Mouse (Mus musculus): ENCODE data around the gene Dlg2. TPM values are rescaled to one million over a fixed set of nuclear protein-coding genes. Genes with fewer than 3 reads are reported as not detected.

Dlg2 gene
- polyA plus RNA-seq, 1 experiment from 2014 or later = 8.1 TPM

DNA sequence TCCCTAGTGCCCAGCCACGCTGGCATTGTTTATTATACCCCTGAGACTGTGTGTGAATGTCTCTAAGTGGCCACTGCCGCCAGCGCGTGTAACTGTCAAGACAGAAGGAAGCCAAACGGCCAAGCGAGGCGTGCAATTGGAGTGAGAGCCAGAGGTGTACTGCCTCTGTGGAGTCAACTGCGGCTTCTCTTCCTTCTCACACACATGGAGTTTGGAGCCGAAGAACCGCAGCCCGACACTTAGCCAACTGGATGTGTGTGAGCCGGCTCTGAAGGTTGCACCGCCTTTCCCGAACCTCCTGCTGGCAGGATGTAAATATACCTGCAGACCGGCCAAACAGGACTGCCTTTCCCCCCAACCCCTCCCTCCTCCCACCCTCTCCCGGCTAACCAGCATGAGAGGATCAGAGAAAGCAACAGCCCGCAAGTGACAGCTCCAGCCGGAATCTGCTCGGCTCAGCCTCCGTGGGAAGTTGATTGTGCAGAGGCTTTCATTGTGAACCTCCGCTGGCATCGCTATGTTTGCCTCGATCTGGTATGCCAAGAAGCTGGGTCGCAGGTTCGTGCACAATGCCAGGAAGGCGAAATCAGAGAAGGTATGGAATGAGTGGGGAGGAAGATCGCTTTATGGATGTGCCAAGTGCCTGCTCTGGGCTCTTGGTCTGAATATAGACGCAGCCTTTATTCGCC lies 1066.3 kb downstream of the Dlg2 start:
- Histone ChIP-seq H3K27ac (no peak overlapping the region), H3K4me3 (peak overlapping the region; percentile 34), H3K36me3 (no peaks in the 10 kb centered on the region), H3K4me2 (replicated peaks) (peak overlapping the region; percentile 64), H3K9me3 (no peaks in the 10 kb centered on the region), H3K4me1 (peaks cover 4% of the 10 kb centered on the region), H3K27me3 (replicated peaks) (no peaks in the 10 kb centered on the region), H3K9ac (peak overlapping the region; percentile 45)
- 2% methylated on average over 29 of the region's 29 CpGs for WGBS
- ATAC-seq (ENCODE audit: low FRiP score, low read depth) = peak; percentile 61

DNA sequence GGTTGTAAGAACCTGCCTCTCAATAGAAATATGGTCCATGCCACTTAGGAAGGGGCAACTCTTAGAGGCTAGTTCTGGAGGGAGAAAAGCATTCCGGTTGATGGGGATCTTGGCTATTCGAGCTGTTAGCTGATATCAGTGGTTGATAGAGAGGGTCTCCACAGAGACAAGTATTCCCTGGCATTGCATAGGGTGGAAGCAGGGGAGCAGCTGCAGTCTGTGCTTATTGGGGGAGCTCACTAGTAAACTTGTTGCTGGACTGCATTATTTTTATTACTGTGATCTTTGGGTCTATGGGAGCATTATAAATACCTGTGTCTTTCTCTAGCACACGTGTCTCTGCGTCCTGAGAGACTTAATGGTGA lies 1066.8 kb downstream of the Dlg2 start:
- Histone ChIP-seq H3K27ac (no peak overlapping the region), H3K4me1 (peaks cover 4% of the 10 kb centered on the region), H3K4me2 (replicated peaks) (peak overlapping the region; percentile 64), H3K27me3 (replicated peaks) (no peaks in the 10 kb centered on the region), H3K9ac (peak overlapping the region; percentile 45; the same call in 1 of the 2 replicates), H3K9me3 (no peaks in the 10 kb centered on the region), H3K36me3 (no peaks in the 10 kb centered on the region), H3K4me3 (peak overlapping the region; percentile 34)
- ATAC-seq (ENCODE audit: low FRiP score, low read depth) = no peak; the same call in 1 of the 2 replicates
- WGBS = 46% methylated on average over 4 of the region's 4 CpGs

DNA sequence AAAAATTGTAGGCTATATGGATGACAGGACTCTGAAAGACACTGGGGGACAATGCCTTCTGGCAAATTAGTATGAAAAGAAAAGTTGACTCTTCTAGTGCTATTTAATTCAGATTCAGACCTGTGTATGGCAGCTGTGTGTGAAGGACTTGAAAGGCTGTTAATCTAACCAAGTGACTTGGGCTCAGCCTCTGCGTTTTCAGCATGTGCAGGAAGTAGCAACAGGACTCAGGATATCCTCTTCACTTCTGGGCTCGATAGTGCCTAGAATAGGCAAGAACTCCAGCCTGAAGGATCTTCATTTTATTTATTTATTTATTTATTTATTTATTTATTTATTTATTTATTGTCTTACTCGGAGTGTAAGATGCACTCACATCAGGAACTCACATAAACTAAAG lies 1068.1 kb downstream of the Dlg2 start:
- H3K4me1 ChIP-seq = peaks cover 4% of the 10 kb centered on the region
- no peaks in the 10 kb centered on the region for H3K27me3 ChIP-seq (replicated peaks)
- no peak overlapping the region for H3K27ac ChIP-seq
- no peak for ATAC-seq (ENCODE audit: low FRiP score, low read depth)
- WGBS = 75% methylated on average over 3 of the region's 3 CpGs
- no peaks in the 10 kb centered on the region for H3K9me3 ChIP-seq
- H3K9ac ChIP-seq = no peak overlapping the region
- no peak overlapping the region for H3K4me2 ChIP-seq (replicated peaks)
- no peak overlapping the region for H3K4me3 ChIP-seq
- no peaks in the 10 kb centered on the region for H3K36me3 ChIP-seq

DNA sequence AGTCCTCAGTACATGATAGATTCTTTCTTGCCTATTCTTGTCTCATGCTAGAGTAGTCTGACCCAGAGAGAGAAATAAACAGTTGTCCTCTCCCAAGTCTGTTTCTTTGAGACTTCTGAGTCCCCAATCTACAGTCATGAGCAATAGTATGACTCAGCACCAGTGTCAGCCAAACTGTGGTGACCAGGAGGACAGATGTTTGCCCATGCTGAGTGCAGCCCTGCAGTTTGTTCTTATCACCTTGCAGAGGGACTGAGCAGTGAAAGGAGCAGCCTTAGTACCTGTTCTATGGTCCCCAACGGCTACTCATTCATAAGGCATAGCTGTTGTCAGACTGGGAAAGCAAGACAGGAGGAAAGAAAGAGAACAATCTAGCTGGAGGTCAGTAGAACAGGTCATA lies 1072.3 kb downstream of the Dlg2 start:
- WGBS = 70% methylated on average over 1 of the region's 1 CpGs
- ATAC-seq (ENCODE audit: low FRiP score, low read depth) = no peak

DNA sequence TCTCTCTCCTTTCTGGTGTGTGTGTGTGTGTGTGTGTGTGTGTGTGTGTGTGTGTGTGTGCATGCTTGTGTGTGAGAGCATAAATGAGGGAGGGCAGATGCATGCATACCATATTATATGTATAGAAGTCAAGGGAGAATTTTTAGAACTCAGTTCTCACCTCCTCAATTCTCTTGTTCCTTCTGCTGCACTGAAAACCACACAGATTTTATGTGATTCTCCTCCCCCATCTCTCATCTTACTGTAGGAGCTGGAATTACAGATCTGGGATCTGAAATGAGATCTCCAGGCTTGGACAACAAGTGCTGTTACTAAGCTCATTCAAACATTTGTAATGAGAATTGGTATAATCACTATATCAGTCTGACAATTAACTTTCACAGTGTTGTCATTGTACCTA lies 1081.1 kb downstream of the Dlg2 start:
- H3K4me3 ChIP-seq = no peak overlapping the region

More for the DNA sequence above, 1072.3 kb downstream of the Dlg2 start:
- no peaks in the 10 kb centered on the region for H3K4me1 ChIP-seq
- no peak overlapping the region for H3K4me3 ChIP-seq
- H3K27me3 ChIP-seq (replicated peaks) = no peaks in the 10 kb centered on the region
- no peak overlapping the region for H3K9ac ChIP-seq
- no peaks in the 10 kb centered on the region for H3K36me3 ChIP-seq
- H3K27ac ChIP-seq = no peak overlapping the region
- H3K9me3 ChIP-seq = no peaks in the 10 kb centered on the region
- H3K4me2 ChIP-seq (replicated peaks) = no peak overlapping the region

DNA sequence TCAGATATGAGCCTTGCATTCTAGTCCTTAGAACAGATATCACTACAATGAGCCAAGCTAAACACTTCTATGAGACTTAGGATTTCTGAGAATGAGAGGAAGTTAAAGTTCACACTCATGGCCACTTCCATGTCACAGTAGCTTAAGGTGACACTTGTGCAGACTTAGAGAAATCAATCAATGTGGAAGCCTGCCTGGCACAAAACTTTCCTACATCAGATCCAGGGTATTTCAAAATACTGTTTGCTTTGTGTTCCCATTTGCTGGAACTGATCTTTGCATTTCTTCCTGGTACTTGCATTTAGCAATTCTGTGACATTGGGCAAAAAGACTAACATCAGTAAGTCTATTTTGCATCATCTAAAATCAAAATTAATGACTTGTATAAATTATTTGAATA lies 1091.0 kb downstream of the Dlg2 start:
- Histone ChIP-seq H3K9me3 (no peaks in the 10 kb centered on the region), H3K4me3 (no peak overlapping the region), H3K27ac (no peak overlapping the region), H3K9ac (no peak overlapping the region), H3K4me2 (replicated peaks) (no peak overlapping the region), H3K36me3 (no peaks in the 10 kb centered on the region), H3K27me3 (replicated peaks) (no peaks in the 10 kb centered on the region), H3K4me1 (no peaks in the 10 kb centered on the region)
- ATAC-seq (ENCODE audit: low FRiP score, low read depth) = no peak

More for the DNA sequence above, 1081.1 kb downstream of the Dlg2 start:
- Histone ChIP-seq H3K4me2 (replicated peaks) (no peak overlapping the region), H3K27me3 (replicated peaks) (no peaks in the 10 kb centered on the region), H3K27ac (no peak overlapping the region), H3K36me3 (no peaks in the 10 kb centered on the region), H3K4me1 (no peaks in the 10 kb centered on the region), H3K9ac (no peak overlapping the region), H3K9me3 (no peaks in the 10 kb centered on the region)
- ATAC-seq (ENCODE audit: low FRiP score, low read depth) = no peak

DNA sequence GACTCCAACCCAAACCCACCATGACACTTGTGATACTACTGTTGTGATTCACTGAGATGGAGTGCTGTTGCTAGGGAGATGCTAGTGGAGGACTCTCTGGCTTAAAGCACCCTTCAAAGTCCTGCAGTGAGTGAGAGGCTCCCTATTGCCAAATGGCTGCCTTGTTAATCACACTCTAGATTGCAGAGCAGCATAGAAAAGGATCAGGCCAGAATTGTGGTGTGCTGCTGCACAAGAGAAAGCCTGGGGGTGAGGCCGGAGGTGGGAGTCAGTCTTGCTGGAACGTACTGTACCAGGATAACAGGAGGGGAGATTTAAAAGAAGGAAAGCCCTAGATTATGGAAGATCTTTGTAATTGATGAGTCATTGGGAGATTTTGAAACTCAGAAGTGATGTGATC lies 1094.5 kb downstream of the Dlg2 start:
- no peak overlapping the region for H3K27ac ChIP-seq
- H3K9ac ChIP-seq = no peak overlapping the region
- ATAC-seq (ENCODE audit: low FRiP score, low read depth) = no peak
- H3K4me3 ChIP-seq = no peak overlapping the region
- no peaks in the 10 kb centered on the region for H3K4me1 ChIP-seq
- H3K4me2 ChIP-seq (replicated peaks) = no peak overlapping the region
- H3K9me3 ChIP-seq = no peaks in the 10 kb centered on the region
- H3K27me3 ChIP-seq (replicated peaks) = no peaks in the 10 kb centered on the region
- 96% methylated on average over 2 of the region's 2 CpGs for WGBS
- no peaks in the 10 kb centered on the region for H3K36me3 ChIP-seq

DNA sequence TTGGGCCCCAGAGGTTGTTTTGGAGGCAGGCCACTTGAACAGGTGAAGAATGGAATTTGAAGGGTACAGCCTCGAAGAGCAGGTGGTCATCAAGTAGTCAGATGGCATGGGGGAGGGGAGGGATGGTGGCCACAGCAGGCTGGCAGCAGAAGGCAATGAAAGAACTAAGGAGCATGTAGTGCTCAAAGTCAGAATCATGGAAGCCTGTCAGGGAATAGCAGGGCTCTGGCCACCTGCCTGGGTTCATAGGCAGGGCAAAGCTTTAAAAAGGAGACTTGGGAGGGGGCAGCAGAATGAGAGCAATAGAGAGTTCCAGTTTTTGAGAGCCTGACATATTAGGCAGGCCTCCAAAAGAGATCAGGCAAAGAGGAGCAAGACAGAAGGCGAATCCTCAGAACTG lies 1096.2 kb downstream of the Dlg2 start:
- Histone ChIP-seq H3K9ac (no peak overlapping the region), H3K4me1 (no peaks in the 10 kb centered on the region), H3K4me3 (no peak overlapping the region), H3K4me2 (replicated peaks) (no peak overlapping the region), H3K27me3 (replicated peaks) (no peaks in the 10 kb centered on the region), H3K36me3 (no peaks in the 10 kb centered on the region), H3K9me3 (no peaks in the 10 kb centered on the region), H3K27ac (no peak overlapping the region)
- 49% methylated on average over 2 of the region's 2 CpGs for WGBS
- ATAC-seq (ENCODE audit: low FRiP score, low read depth) = no peak

DNA sequence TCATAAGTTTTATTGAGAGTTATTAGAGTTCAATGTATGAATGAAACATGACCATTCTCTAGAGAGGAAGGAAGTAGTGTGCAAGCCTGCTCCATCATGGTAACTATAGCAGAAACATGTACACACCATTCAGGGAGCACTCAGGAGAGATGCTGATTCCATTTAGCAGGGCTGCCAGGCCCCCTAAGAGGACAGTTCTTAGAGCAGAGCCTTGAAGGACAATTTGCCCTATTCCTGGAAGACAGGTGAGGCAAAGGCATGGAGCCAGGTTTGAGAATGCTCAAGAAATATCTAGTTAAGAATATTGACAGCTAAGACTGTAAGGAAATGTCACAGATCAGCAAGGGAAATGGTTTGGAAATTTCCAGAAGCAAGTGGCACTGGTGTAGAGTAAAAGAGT lies 1096.8 kb downstream of the Dlg2 start:
- H3K9me3 ChIP-seq = no peaks in the 10 kb centered on the region
- no peak overlapping the region for H3K27ac ChIP-seq
- H3K36me3 ChIP-seq = no peaks in the 10 kb centered on the region
- ATAC-seq (ENCODE audit: low FRiP score, low read depth) = no peak
- no peak overlapping the region for H3K4me2 ChIP-seq (replicated peaks)
- no peaks in the 10 kb centered on the region for H3K27me3 ChIP-seq (replicated peaks)
- no peaks in the 10 kb centered on the region for H3K4me1 ChIP-seq
- no peak overlapping the region for H3K9ac ChIP-seq
- no peak overlapping the region for H3K4me3 ChIP-seq

DNA sequence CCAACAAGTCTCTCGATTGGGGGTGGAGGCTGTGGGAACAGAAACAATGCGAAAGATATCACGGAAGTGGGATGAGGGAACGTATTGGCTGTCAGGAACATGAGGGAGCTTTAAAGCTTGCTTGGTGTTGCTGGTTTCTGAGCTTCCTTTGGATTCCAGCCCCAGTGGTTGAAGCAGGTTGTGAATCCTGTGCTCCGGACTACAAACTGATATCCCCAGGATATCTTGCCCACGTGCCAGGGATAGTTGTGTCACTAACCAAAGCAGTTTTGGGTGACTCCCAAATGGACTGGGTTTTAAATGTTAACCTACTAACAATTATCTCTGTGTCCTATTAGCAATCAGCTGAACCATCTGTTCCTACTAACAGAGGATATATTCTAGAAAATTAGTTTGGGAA lies 1099.7 kb downstream of the Dlg2 start:
- no peak overlapping the region for H3K27ac ChIP-seq
- no peak for ATAC-seq (ENCODE audit: low FRiP score, low read depth)
- H3K4me3 ChIP-seq = no peak overlapping the region
- H3K36me3 ChIP-seq = no peaks in the 10 kb centered on the region
- no peak overlapping the region for H3K9ac ChIP-seq
- no peak overlapping the region for H3K4me2 ChIP-seq (replicated peaks)
- 87% methylated on average over 6 of the region's 6 CpGs for WGBS
- H3K4me1 ChIP-seq = no peaks in the 10 kb centered on the region
- H3K9me3 ChIP-seq = no peaks in the 10 kb centered on the region
- no peaks in the 10 kb centered on the region for H3K27me3 ChIP-seq (replicated peaks)

DNA sequence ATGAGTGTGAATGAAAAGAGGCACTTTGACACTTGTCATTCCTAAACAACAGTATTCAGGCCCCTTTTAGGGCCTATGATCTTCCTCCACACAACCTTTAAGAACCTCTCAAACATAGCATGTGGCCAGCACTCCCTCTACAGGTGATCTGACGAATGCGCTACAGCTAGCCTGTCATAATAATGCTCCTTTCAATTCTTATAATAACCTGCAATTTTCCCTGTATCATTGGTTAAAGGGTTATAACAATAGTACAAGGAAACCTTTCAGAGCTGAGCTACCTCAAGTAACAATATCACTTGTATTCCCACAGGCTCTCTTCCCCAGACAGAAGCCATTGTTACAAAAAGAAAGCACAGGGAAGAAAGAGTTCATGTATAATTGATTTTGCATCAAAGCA lies 1105.7 kb downstream of the Dlg2 start:
- Histone ChIP-seq H3K27me3 (replicated peaks) (no peaks in the 10 kb centered on the region), H3K36me3 (no peaks in the 10 kb centered on the region), H3K4me1 (no peaks in the 10 kb centered on the region), H3K4me2 (replicated peaks) (no peak overlapping the region), H3K9me3 (no peaks in the 10 kb centered on the region), H3K9ac (no peak overlapping the region), H3K4me3 (no peak overlapping the region), H3K27ac (no peak overlapping the region)
- WGBS = 73% methylated on average over 2 of the region's 2 CpGs
- ATAC-seq (ENCODE audit: low FRiP score, low read depth) = no peak

DNA sequence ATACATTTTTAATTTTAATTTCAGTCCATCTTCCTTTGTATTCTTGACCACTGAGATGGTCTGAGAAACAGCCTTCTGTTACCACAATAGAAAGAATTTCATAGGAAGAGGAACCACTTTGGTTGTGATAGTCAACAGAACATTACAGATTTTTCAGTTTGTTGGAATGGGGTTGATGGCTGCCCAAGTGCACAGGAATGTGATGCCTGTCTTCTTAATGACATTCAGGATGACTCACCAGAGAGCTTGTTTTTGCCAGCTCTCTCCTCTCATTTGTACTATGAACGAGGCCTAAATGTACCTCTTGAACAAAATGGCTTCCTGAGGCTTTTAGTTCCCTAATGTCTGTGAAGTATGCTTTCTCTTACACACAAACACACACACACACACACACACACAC lies 1107.1 kb downstream of the Dlg2 start:
- H3K36me3 ChIP-seq = no peaks in the 10 kb centered on the region
- WGBS = 59% methylated on average over 1 of the region's 1 CpGs
- no peak for ATAC-seq (ENCODE audit: low FRiP score, low read depth)
- no peaks in the 10 kb centered on the region for H3K27me3 ChIP-seq (replicated peaks)
- no peak overlapping the region for H3K27ac ChIP-seq
- no peak overlapping the region for H3K4me3 ChIP-seq
- H3K4me1 ChIP-seq = no peaks in the 10 kb centered on the region
- no peak overlapping the region for H3K9ac ChIP-seq
- H3K4me2 ChIP-seq (replicated peaks) = no peak overlapping the region
- H3K9me3 ChIP-seq = no peaks in the 10 kb centered on the region

DNA sequence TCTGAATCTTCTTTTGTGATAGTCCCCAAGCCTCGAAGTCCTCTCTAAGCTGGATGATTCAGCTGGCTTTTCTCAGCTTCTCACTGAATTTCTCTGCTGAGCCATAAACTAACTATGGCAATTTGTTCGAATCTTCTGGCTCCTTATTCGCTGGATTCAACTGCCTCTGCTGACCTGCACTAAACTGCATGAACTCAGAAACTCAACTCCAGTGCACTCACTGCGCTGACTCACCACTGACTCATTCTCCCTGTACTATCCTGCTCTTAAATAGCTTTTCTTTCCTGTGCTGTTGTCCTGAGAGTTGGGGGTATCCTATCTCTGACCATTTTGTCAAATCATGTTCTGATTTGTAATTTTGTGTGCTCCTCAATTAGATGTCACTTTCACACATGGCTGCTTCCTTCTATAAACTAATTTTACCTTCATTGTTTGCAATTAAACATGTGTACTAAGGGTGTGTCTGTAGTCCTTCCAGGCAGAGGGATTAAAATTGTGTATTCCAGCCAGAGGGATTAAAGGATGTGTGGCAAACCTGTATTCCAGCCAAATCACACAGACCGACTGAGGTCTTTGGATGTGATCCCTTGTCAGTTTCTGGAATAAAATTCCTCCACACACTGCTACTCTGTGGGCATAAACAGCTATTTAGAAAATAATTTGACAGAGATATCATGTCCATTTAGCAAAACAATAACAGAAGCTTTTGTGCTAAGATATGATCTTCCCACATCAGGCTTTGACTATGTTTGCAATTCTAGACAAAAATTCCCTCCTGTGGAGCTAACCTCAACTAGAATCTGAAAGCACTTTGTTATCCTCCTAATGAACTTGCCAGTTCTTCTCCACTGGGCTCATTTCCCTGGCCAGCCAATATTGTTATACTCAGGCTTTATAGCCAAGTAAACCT lies 1115.0 kb downstream of the Dlg2 start:
- H3K27ac ChIP-seq = no peak overlapping the region
- H3K4me1 ChIP-seq = no peaks in the 10 kb centered on the region
- WGBS = 84% methylated on average over 5 of the region's 5 CpGs
- H3K9me3 ChIP-seq = no peaks in the 10 kb centered on the region
- no peak overlapping the region for H3K9ac ChIP-seq
- H3K4me3 ChIP-seq = no peak overlapping the region
- no peak overlapping the region for H3K4me2 ChIP-seq (replicated peaks)
- H3K36me3 ChIP-seq = no peaks in the 10 kb centered on the region
- ATAC-seq (ENCODE audit: low FRiP score, low read depth) = no peak
- H3K27me3 ChIP-seq (replicated peaks) = no peaks in the 10 kb centered on the region

All from neural tube, embryonic 12.5 days (tissue).